Mouse (Mus musculus): ENCODE measurements around the gene Olfr700. TPM values are rescaled to one million over a fixed set of nuclear protein-coding genes. Genes with fewer than 3 reads are reported as not detected.
"Not testable (repeated sequence)": the region's sequence is repeated elsewhere in the genome, so short reads cannot be mapped to it uniquely, and the experiment has no call there.

The Olfr700 gene
- not detected in 2 replicates for polyA plus RNA-seq (2014; fragmentation: Nextera tagmentation; extraction: Ambion mirVana)

GRCm38 (mm10) chr7:106808734-106809133 lies at the start of gene Olfr700:
Olfr700 (minus strand) TSS chr7:106808834.
- no peak within 1 kb of the TSS for H3K27ac ChIP-seq (ENCODE audit: low read depth, low read length)
- WGBS (ENCODE audit: insufficient replicate concordance) = 79% methylated on average over 1 of the region's 1 CpGs
- ATAC-seq (replicated peaks; ENCODE audit: insufficient number of reproducible peaks, low FRiP score, low TSS enrichment) = no peak
- H3K36me3 ChIP-seq (ENCODE audit: control insufficient read depth, insufficient read depth, low read length) = no peaks in the 10 kb centered on the region
- H3K4me2 ChIP-seq = no peak within 1 kb of the TSS
- H3K9me3 ChIP-seq (replicated peaks; ENCODE audit: control insufficient read depth, low read length) = no peaks in the 10 kb centered on the region
- no peak within 1 kb of the TSS for H3K9ac ChIP-seq (ENCODE audit: low read depth, low read length)
- H3K4me1 ChIP-seq (ENCODE audit: control insufficient read depth, insufficient read depth, low read length) = no peaks in the 10 kb centered on the region
- no peak within 1 kb of the TSS for H3K4me3 ChIP-seq (ENCODE audit: low read depth, low read length)
- no peaks in the 10 kb centered on the region for H3K27me3 ChIP-seq (ENCODE audit: control insufficient read depth, insufficient read depth, low read length)

GRCm38 (mm10) chr7:106843060-106843459 lies 34.4 kb upstream of the Olfr700 start, which contains the start of gene Olfr703:
Olfr703 (plus strand) TSS chr7:106843360.
- no peak within 1 kb of the TSS for H3K4me2 ChIP-seq
- no peak within 1 kb of the TSS for H3K9ac ChIP-seq (ENCODE audit: low read depth, low read length)
- no peak within 1 kb of the TSS for H3K27ac ChIP-seq (ENCODE audit: low read depth, low read length)
- no peak for ATAC-seq (replicated peaks; ENCODE audit: insufficient number of reproducible peaks, low FRiP score, low TSS enrichment)
- no peaks in the 10 kb centered on the region for H3K36me3 ChIP-seq (ENCODE audit: control insufficient read depth, insufficient read depth, low read length)
- 61% methylated on average over 2 of the region's 2 CpGs for WGBS (ENCODE audit: insufficient replicate concordance)
- H3K4me3 ChIP-seq (ENCODE audit: low read depth, low read length) = no peak within 1 kb of the TSS
- no peaks in the 10 kb centered on the region for H3K27me3 ChIP-seq (ENCODE audit: control insufficient read depth, insufficient read depth, low read length)
- no peaks in the 10 kb centered on the region for H3K4me1 ChIP-seq (ENCODE audit: control insufficient read depth, insufficient read depth, low read length)
- no peaks in the 10 kb centered on the region for H3K9me3 ChIP-seq (replicated peaks; ENCODE audit: control insufficient read depth, low read length)

- Histone ChIP-seq H3K27ac (ENCODE audit: low read depth, low read length) (no peak within 1 kb of the TSS), H3K36me3 (ENCODE audit: control insufficient read depth, insufficient read depth, low read length) (no peaks in the 10 kb centered on the region), H3K4me3 (ENCODE audit: low read depth, low read length) (no peak within 1 kb of the TSS), H3K27me3 (ENCODE audit: control insufficient read depth, insufficient read depth, low read length) (no peaks in the 10 kb centered on the region), H3K4me2 (no peak within 1 kb of the TSS), H3K9ac (ENCODE audit: low read depth, low read length) (no peak within 1 kb of the TSS), H3K4me1 (ENCODE audit: control insufficient read depth, insufficient read depth, low read length) (no peaks in the 10 kb centered on the region), H3K9me3 (replicated peaks; ENCODE audit: control insufficient read depth, low read length) (no peaks in the 10 kb centered on the region)
- ATAC-seq (replicated peaks; ENCODE audit: insufficient number of reproducible peaks, low FRiP score, low TSS enrichment) = no peak
Observed at GRCm38 (mm10) chr7:106833793-106834192, 25.2 kb upstream of the Olfr700 start, which contains the start of gene Olfr702. Olfr702 (minus strand) TSS chr7:106833893.

- no peaks in the 10 kb centered on the region for H3K9me3 ChIP-seq (replicated peaks; ENCODE audit: control insufficient read depth, low read length)
- no peak for ATAC-seq (replicated peaks; ENCODE audit: insufficient number of reproducible peaks, low FRiP score, low TSS enrichment)
Observed at GRCm38 (mm10) chr7:106818414-106818813, 9.8 kb upstream of the Olfr700 start.

GRCm38 (mm10) chr7:106815775-106816174 lies 7.1 kb upstream of the Olfr700 start:
- no peak overlapping the region for H3K9ac ChIP-seq (ENCODE audit: low read depth, low read length)
- H3K27me3 ChIP-seq (ENCODE audit: control insufficient read depth, insufficient read depth, low read length) = no peaks in the 10 kb centered on the region
- no peaks in the 10 kb centered on the region for H3K9me3 ChIP-seq (replicated peaks; ENCODE audit: control insufficient read depth, low read length)
- no peaks in the 10 kb centered on the region for H3K4me1 ChIP-seq (ENCODE audit: control insufficient read depth, insufficient read depth, low read length)
- H3K4me2 ChIP-seq = no peak overlapping the region
- no peaks in the 10 kb centered on the region for H3K36me3 ChIP-seq (ENCODE audit: control insufficient read depth, insufficient read depth, low read length)
- H3K4me3 ChIP-seq (ENCODE audit: low read depth, low read length) = no peak overlapping the region
- ATAC-seq (replicated peaks; ENCODE audit: insufficient number of reproducible peaks, low FRiP score, low TSS enrichment) = no peak
- H3K27ac ChIP-seq (ENCODE audit: low read depth, low read length) = no peak overlapping the region
- WGBS (ENCODE audit: insufficient replicate concordance) = 47% methylated on average over 2 of the region's 2 CpGs

More at GRCm38 (mm10) chr7:106818414-106818813, 9.8 kb upstream of the Olfr700 start:
- Histone ChIP-seq H3K27me3 (ENCODE audit: control insufficient read depth, insufficient read depth, low read length) (no peaks in the 10 kb centered on the region), H3K4me3 (ENCODE audit: low read depth, low read length) (no peak overlapping the region), H3K27ac (ENCODE audit: low read depth, low read length) (no peak overlapping the region), H3K4me2 (no peak overlapping the region), H3K9ac (ENCODE audit: low read depth, low read length) (no peak overlapping the region), H3K4me1 (ENCODE audit: control insufficient read depth, insufficient read depth, low read length) (no peaks in the 10 kb centered on the region), H3K36me3 (ENCODE audit: control insufficient read depth, insufficient read depth, low read length) (no peaks in the 10 kb centered on the region)

GRCm38 (mm10) chr7:106813829-106814228 lies 5.2 kb upstream of the Olfr700 start, which contains the start of gene Olfr701:
Olfr701 (plus strand) TSS chr7:106814129.
- Histone ChIP-seq H3K27ac (ENCODE audit: low read depth, low read length) (no peak within 1 kb of the TSS), H3K4me3 (ENCODE audit: low read depth, low read length) (no peak within 1 kb of the TSS), H3K4me2 (no peak within 1 kb of the TSS), H3K27me3 (ENCODE audit: control insufficient read depth, insufficient read depth, low read length) (no peaks in the 10 kb centered on the region), H3K9ac (ENCODE audit: low read depth, low read length) (no peak within 1 kb of the TSS), H3K4me1 (ENCODE audit: control insufficient read depth, insufficient read depth, low read length) (no peaks in the 10 kb centered on the region), H3K9me3 (replicated peaks; ENCODE audit: control insufficient read depth, low read length) (no peaks in the 10 kb centered on the region), H3K36me3 (ENCODE audit: control insufficient read depth, insufficient read depth, low read length) (no peaks in the 10 kb centered on the region)
- no peak for ATAC-seq (replicated peaks; ENCODE audit: insufficient number of reproducible peaks, low FRiP score, low TSS enrichment)
- whole genome bisulfite sequencing (ENCODE audit: insufficient replicate concordance) = 78% methylated on average over 2 of the region's 2 CpGs

- no peaks in the 10 kb centered on the region; the same call in 1 of the 2 replicates for H3K9me3 ChIP-seq (replicated peaks; ENCODE audit: control insufficient read depth, low read length)
- no peaks in the 10 kb centered on the region for H3K4me1 ChIP-seq (ENCODE audit: control insufficient read depth, insufficient read depth, low read length)
- no peaks in the 10 kb centered on the region for H3K27me3 ChIP-seq (ENCODE audit: control insufficient read depth, insufficient read depth, low read length)
- ATAC-seq (replicated peaks; ENCODE audit: insufficient number of reproducible peaks, low FRiP score, low TSS enrichment) = no peak
- 68% methylated on average over 1 of the region's 1 CpGs for WGBS (ENCODE audit: insufficient replicate concordance)
- H3K4me3 ChIP-seq (ENCODE audit: low read depth, low read length) = no peak within 1 kb of the TSS
- H3K9ac ChIP-seq (ENCODE audit: low read depth, low read length) = no peak within 1 kb of the TSS
- H3K36me3 ChIP-seq (ENCODE audit: control insufficient read depth, insufficient read depth, low read length) = no peaks in the 10 kb centered on the region
- H3K27ac ChIP-seq (ENCODE audit: low read depth, low read length) = no peak within 1 kb of the TSS
- no peak within 1 kb of the TSS for H3K4me2 ChIP-seq
Observed at GRCm38 (mm10) chr7:106793098-106793497, 15.5 kb downstream of the Olfr700 start, which contains the start of gene Olfr699. Olfr699 (minus strand) TSS chr7:106793198.

- no peak for ATAC-seq (replicated peaks; ENCODE audit: insufficient number of reproducible peaks, low FRiP score, low TSS enrichment)
- no peak overlapping the region for H3K4me2 ChIP-seq
- H3K9me3 ChIP-seq (replicated peaks; ENCODE audit: control insufficient read depth, low read length) = no peaks in the 10 kb centered on the region
- no peak overlapping the region for H3K9ac ChIP-seq (ENCODE audit: low read depth, low read length)
- no peak overlapping the region for H3K27ac ChIP-seq (ENCODE audit: low read depth, low read length)
- no peak overlapping the region for H3K4me3 ChIP-seq (ENCODE audit: low read depth, low read length)
- no peaks in the 10 kb centered on the region for H3K36me3 ChIP-seq (ENCODE audit: control insufficient read depth, insufficient read depth, low read length)
- H3K27me3 ChIP-seq (ENCODE audit: control insufficient read depth, insufficient read depth, low read length) = no peaks in the 10 kb centered on the region
- H3K4me1 ChIP-seq (ENCODE audit: control insufficient read depth, insufficient read depth, low read length) = no peaks in the 10 kb centered on the region
Observed at GRCm38 (mm10) chr7:106788330-106788729, 20.3 kb downstream of the Olfr700 start.

GRCm38 (mm10) chr7:106761008-106761407 lies 47.6 kb downstream of the Olfr700 start:
- not testable (repeated sequence) for H3K4me2 ChIP-seq; H3K4me1 ChIP-seq (ENCODE audit: control insufficient read depth, insufficient read depth, low read length); ATAC-seq (replicated peaks; ENCODE audit: insufficient number of reproducible peaks, low FRiP score, low TSS enrichment); H3K4me3 ChIP-seq (ENCODE audit: low read depth, low read length); H3K9me3 ChIP-seq (replicated peaks; ENCODE audit: control insufficient read depth, low read length); H3K9ac ChIP-seq (ENCODE audit: low read depth, low read length); H3K36me3 ChIP-seq (ENCODE audit: control insufficient read depth, insufficient read depth, low read length); H3K27ac ChIP-seq (ENCODE audit: low read depth, low read length); H3K27me3 ChIP-seq (ENCODE audit: control insufficient read depth, insufficient read depth, low read length)
- WGBS (ENCODE audit: insufficient replicate concordance) = 90% methylated on average over 2 of the region's 2 CpGs
